Mouse (Mus musculus) B cell, adult 62 days (primary cell): Measurements from ENCODE around the gene Dynlt3. TPM values are rescaled to one million over a fixed set of nuclear protein-coding genes. Genes with fewer than 3 reads are reported as not detected.

Experiments used
- total RNA-seq: library from RNA; stranded (reverse); gene quantifications from 4 replicates; pipeline ENCODE4 v1.2.4, GENCODE M21; 2023

The Dynlt3 gene
- 35.2 to 43.6 TPM (median 39.4 TPM) in 4 replicates for total RNA-seq

GRCm38 (mm10) chrX:9662391-9663111 lies at the start of gene Dynlt3:
Dynlt3 (minus strand) TSS chrX:9663003.

Other genes with a start within 250 kb of the Dynlt3 start
- 271 to 305 TPM (median 294 TPM) in 4 replicates for gene Cybb, start 175.2 kb downstream of the Dynlt3 start, total RNA-seq
- gene H2al1o, start 90.6 kb downstream of the Dynlt3 start, total RNA-seq = not detected in 4 replicates
- not detected in 4 replicates for gene Hypm, start 183.9 kb upstream of the Dynlt3 start, total RNA-seq
- gene H2al3, start 186.7 kb upstream of the Dynlt3 start, total RNA-seq = not detected in 4 replicates
- gene Sytl5, start 222.6 kb upstream of the Dynlt3 start, total RNA-seq = not detected in 4 replicates